Mouse (Mus musculus) erythroid progenitor cell, adult 5-6 weeks (primary cell): ENCODE measurements around the gene Tcp11. TPM values are rescaled to one million over a fixed set of nuclear protein-coding genes. Genes with fewer than 3 reads are reported as not detected.

ENCODE experiments used
- ATAC-seq: replicated peaks from 2 replicates; pipeline ENCODE4 v1.8.0; 2016; ENCODE audit warnings: moderate number of reproducible peaks, mild to moderate bottlenecking, moderate TSS enrichment, inconsistent platforms; ENCODE audit not compliant: poor library complexity, low FRiP score, severe bottlenecking
- total RNA-seq, 2 experiments: library from RNA; stranded (forward) in 1 of 2; stranded (reverse) in 1 of 2; fragments of 150-400 nt in 1 of 2; fragments of 186-747, 209-891 nt in 1 of 2; gene quantifications; 2 replicates each; pipeline versions ENCODE4 v1.2.3 to v1.2.4; 2015 to 2017; ENCODE audit warnings: low replicate concordance in 2 of 2

Gene Tcp11
- total RNA-seq, 2 experiments from 2014 or later = not detected

- no peak for ATAC-seq
Observed at GRCm38 (mm10) chr17:28047520-28047919, 32.9 kb downstream of the Tcp11 start.

- ATAC-seq = no peak
Observed at GRCm38 (mm10) chr17:28047017-28047416, 33.4 kb downstream of the Tcp11 start.

- no peak for ATAC-seq
Observed at GRCm38 (mm10) chr17:28042299-28042771, 38.1 kb downstream of the Tcp11 start.

GRCm38 (mm10) chr17:28041298-28041697 lies 39.1 kb downstream of the Tcp11 start:
- no peak for ATAC-seq

- no peak for ATAC-seq
Observed at GRCm38 (mm10) chr17:28040620-28041019, 39.8 kb downstream of the Tcp11 start.

GRCm38 (mm10) chr17:28036813-28037756 lies 43.4 kb downstream of the Tcp11 start:
- ATAC-seq = no peak

GRCm38 (mm10) chr17:28034986-28035385 lies 45.5 kb downstream of the Tcp11 start:
- no peak for ATAC-seq

GRCm38 (mm10) chr17:28033046-28033580 lies 47.3 kb downstream of the Tcp11 start:
- no peak for ATAC-seq

- ATAC-seq = no peak
Observed at GRCm38 (mm10) chr17:28032219-28032618, 48.2 kb downstream of the Tcp11 start.

- no peak for ATAC-seq
Observed at GRCm38 (mm10) chr17:28031281-28031941, 49.0 kb downstream of the Tcp11 start.

GRCm38 (mm10) chr17:28030446-28030845 lies 50.0 kb downstream of the Tcp11 start:
- no peak for ATAC-seq

GRCm38 (mm10) chr17:28029308-28029707 lies 51.1 kb downstream of the Tcp11 start:
- ATAC-seq = no peak

GRCm38 (mm10) chr17:28028236-28028635 lies 52.2 kb downstream of the Tcp11 start:
- no peak for ATAC-seq

GRCm38 (mm10) chr17:28027197-28027596 lies 53.2 kb downstream of the Tcp11 start:
- no peak for ATAC-seq

GRCm38 (mm10) chr17:28026111-28026872 lies 54.1 kb downstream of the Tcp11 start:
- no peak for ATAC-seq

- ATAC-seq = no peak
Observed at GRCm38 (mm10) chr17:28025541-28025961, 54.9 kb downstream of the Tcp11 start.

GRCm38 (mm10) chr17:28022854-28023655 lies 57.4 kb downstream of the Tcp11 start:
- ATAC-seq = no peak

- ATAC-seq = no peak
Observed at GRCm38 (mm10) chr17:28021911-28022310, 58.5 kb downstream of the Tcp11 start.
